Mouse (Mus musculus) lung, embryonic 16.5 days (tissue): Measurements from ENCODE around the gene Cnot2. TPM values are rescaled to one million over a fixed set of nuclear protein-coding genes. Genes with fewer than 3 reads are reported as not detected.
"Not testable (repeated sequence)": the region's sequence is repeated elsewhere in the genome, so short reads cannot be mapped to it uniquely, and the experiment has no call there.

Experiments
- ATAC-seq: fragments of 200-750 bp; cut with Nextera tagmentation; 2 replicates; pipeline ENCODE4 v1.8.0; 2017; ENCODE audit warnings: low read depth, mild to moderate bottlenecking, moderate library complexity
- H3K27ac ChIP-seq: fragments of 300-500 bp; sonication (generic); 2 replicates; pipeline ENCODE4 v1.5.1; 2014; ENCODE audit warnings: mild to moderate bottlenecking, control low read depth, low read length
- H3K27me3 ChIP-seq: fragments of 300-500 bp; sonication (generic); 2 replicates; pipeline ENCODE4 v1.6.1; 2014; ENCODE audit warnings: low read depth, low read length, mixed read lengths; ENCODE audit not compliant: control insufficient read depth, insufficient read depth
- H3K36me3 ChIP-seq: fragments of 300-500 bp; sonication (generic); 2 replicates; pipeline ENCODE4 v1.6.1; 2014; ENCODE audit warnings: low read length; ENCODE audit not compliant: control insufficient read depth, insufficient read depth
- H3K4me1 ChIP-seq: fragments of 300-500 bp; sonication (generic); replicated peaks from 2 replicates; pipeline ENCODE4 v1.6.1; 2014; ENCODE audit warnings: low read length, mixed read lengths; ENCODE audit not compliant: control insufficient read depth, insufficient read depth
- H3K4me2 ChIP-seq: fragments of 300-500 bp; sonication (generic); 2 replicates; pipeline ENCODE4 v1.6.1; 2014; ENCODE audit warnings: low read depth, low read length, control low read depth
- H3K4me3 ChIP-seq: fragments of 300-500 bp; sonication (generic); 2 replicates; pipeline ENCODE4 v1.5.1; 2014; ENCODE audit warnings: mild to moderate bottlenecking, low read length, control low read depth
- H3K9ac ChIP-seq: fragments of 300-500 bp; sonication (generic); 2 replicates; pipeline ENCODE4 v1.6.1; 2014; ENCODE audit warnings: low read length, control low read depth
- H3K9me3 ChIP-seq: fragments of 300-500 bp; sonication (generic); 2 replicates; pipeline ENCODE4 v1.6.1; 2016; ENCODE audit warnings: low read length; ENCODE audit not compliant: control insufficient read depth
- WGBS: fragments of 180-500 bp; shearing (Covaris S2); extraction: QIAGEN DNeasy Blood & Tissue Kit; methylation state at CpG from one replicate; pipeline ENCODE4 v1.1.7; 2014; 5-methylcytosine and 5-hydroxymethylcytosine counted together
- polyA plus RNA-seq: library from polyadenylated mRNA; unstranded; fragments of >200 nt; fragmentation: Nextera tagmentation; extraction: Ambion mirVana; gene quantifications from 2 replicates; pipeline ENCODE4 v1.2.1, GENCODE M21; 2015

Cnot2 gene
- polyA plus RNA-seq, 1 experiment from 2014 or later: 100 TPM

DNA sequence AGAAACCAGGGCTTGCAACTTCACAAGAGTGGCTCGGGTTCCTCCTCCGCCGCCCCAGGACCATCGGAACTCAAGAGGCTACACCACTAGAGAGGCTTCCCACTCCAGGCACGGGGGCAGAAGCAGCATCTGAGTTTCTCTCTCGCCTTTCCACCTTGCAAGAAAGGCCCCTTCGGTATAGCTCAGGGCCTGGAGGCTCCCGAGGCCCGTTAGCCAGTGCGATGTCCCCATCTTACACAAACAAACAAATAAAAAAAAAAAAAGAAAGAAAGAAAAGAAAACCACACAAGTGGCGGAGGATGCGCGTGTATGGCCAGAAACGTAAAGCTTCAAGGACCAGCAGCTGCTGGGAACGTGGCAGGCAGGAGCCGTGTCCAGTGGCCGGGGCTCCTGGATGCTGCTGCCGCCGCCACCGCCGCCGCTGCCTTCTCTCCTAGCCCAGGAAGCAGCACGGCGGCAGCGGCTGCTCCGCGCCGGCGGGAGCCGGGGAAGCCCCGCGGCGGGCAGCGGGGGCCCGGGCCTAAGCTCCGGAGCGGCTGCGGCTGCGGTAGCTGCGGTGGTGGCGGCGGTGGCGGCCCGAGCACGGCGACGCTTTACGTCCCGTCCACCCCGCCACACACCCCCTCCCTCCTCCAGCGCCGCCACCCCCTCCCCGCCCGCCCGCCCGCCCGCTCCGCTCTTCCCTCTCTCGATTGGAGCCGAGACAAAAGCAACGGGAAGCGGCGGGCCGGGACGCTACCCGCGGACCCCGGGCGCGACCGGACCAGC, 536 bp downstream of the Cnot2 start:
- Histone ChIP-seq H3K4me3 (peak overlapping the region; percentile 98), H3K4me2 (peak overlapping the region; percentile 68), H3K27ac (peak overlapping the region; percentile 98), H3K4me1 (peaks cover 6% of the 10 kb centered on the region; the same call in 1 of the 2 replicates), H3K9me3 (no peaks in the 10 kb centered on the region), H3K27me3 (no peaks in the 10 kb centered on the region), H3K36me3 (peaks cover 3% of the 10 kb centered on the region; the same call in 1 of the 2 replicates), H3K9ac (peak overlapping the region; percentile 97)
- peak; percentile 84 for ATAC-seq
- under 1% methylated on average over 32 of the region's 71 CpGs for WGBS

DNA sequence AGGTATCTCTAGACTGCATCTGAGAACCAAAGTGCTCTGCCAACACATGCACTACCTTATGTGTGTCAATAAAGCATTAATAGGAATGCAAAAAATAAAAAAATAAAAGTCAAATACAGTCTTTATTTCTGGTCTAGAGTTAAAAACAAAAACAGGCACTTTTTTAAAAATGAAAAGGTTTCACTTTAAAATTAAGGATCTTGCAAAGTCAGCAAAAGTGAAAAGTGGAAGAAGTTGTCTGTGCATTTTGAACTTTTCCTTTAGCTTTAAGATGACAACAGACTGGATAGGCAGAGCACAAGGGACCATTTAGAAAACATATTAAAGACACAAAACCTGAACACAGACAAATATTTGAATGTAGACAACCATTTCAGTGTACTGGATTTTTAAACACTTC, 1.8 kb downstream of the Cnot2 start:
- Histone ChIP-seq H3K27ac (no peak overlapping the region), H3K36me3 (no peaks in the 10 kb centered on the region), H3K9ac (no peak overlapping the region), H3K4me1 (peaks cover 10% of the 10 kb centered on the region; the same call in 1 of the 2 replicates), H3K27me3 (no peaks in the 10 kb centered on the region), H3K9me3 (no peaks in the 10 kb centered on the region), H3K4me2 (peak overlapping the region; percentile 17; the same call in 1 of the 2 replicates), H3K4me3 (no peak overlapping the region)
- no peak for ATAC-seq

DNA sequence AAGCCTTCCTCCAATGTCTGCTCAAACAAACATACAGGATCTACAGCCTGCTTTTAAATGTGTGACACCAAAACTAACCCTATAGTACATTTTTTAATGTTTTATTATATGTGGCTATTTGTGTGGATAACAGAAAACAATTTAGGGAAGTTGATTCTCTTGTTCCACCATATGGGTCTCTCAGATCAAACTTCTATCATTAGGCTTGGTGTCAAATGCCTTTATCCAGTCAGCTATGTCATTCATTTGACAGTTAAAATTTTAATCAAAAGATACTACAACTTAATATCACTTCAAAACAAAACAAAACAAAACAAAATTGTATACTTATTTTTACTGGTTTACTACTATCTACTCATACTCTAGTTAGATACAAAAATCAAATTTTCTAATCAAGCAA, 2.9 kb downstream of the Cnot2 start:
- no peak overlapping the region for H3K4me2 ChIP-seq
- no peaks in the 10 kb centered on the region for H3K9me3 ChIP-seq
- no peak overlapping the region for H3K27ac ChIP-seq
- H3K4me3 ChIP-seq: no peak overlapping the region
- peaks cover 10% of the 10 kb centered on the region; the same call in 1 of the 2 replicates for H3K4me1 ChIP-seq
- no peaks in the 10 kb centered on the region for H3K27me3 ChIP-seq
- ATAC-seq: no peak
- no peaks in the 10 kb centered on the region for H3K36me3 ChIP-seq
- H3K9ac ChIP-seq: no peak overlapping the region

DNA sequence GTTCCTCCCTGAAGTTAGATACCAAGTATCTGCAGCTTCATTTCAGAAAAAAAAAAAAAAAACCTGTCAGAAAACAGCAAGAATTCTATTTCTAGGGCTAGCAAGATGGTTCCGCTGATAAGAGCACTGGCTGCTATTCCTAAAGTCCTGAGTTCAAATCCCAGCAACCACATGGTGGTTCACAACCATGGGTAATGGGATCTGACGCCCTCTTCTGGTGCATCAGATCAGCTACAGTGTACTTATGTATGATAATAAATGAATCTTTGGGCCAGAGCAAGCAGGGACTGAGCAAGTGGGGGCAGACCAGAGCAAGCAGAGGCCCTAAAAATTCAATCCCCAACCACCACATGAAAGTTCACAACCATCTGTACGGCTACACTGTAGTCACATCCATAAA, 4.1 kb downstream of the Cnot2 start:
- H3K4me2 ChIP-seq: no peak overlapping the region
- no peak overlapping the region for H3K9ac ChIP-seq
- 0 out of 2 replicates have a peak, but pooled peaks cover 6% of the 10 kb centered on the region for H3K4me1 ChIP-seq
- no peak for ATAC-seq
- 74% methylated on average over 3 of the region's 3 CpGs for WGBS
- H3K36me3 ChIP-seq: no peaks in the 10 kb centered on the region
- no peaks in the 10 kb centered on the region for H3K27me3 ChIP-seq
- no peak overlapping the region for H3K4me3 ChIP-seq
- no peaks in the 10 kb centered on the region for H3K9me3 ChIP-seq
- no peak overlapping the region for H3K27ac ChIP-seq

DNA sequence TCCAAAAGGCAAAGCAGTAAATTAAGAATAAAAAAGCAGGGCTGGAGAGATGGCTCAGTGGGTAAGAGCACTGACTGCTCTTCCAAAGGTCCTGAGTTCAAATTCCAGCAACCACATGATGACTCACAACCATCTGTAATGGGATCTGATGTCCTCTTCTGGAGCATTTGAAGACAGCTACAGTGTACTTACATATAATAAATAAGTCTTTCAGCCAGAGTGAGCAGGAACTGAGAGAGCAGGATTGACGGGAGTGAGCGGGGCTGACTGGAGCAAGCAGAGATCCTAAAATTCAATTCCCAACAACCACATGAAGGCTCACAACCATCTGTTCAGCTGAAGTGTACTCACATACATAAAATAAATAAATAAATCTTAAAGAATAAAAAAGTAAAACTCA, 5.2 kb downstream of the Cnot2 start:
- 72% methylated on average over 2 of the region's 2 CpGs for WGBS
- not testable (repeated sequence) for H3K36me3 ChIP-seq, H3K4me1 ChIP-seq, H3K27ac ChIP-seq, H3K27me3 ChIP-seq, H3K9ac ChIP-seq, ATAC-seq, H3K9me3 ChIP-seq, H3K4me3 ChIP-seq, H3K4me2 ChIP-seq

DNA sequence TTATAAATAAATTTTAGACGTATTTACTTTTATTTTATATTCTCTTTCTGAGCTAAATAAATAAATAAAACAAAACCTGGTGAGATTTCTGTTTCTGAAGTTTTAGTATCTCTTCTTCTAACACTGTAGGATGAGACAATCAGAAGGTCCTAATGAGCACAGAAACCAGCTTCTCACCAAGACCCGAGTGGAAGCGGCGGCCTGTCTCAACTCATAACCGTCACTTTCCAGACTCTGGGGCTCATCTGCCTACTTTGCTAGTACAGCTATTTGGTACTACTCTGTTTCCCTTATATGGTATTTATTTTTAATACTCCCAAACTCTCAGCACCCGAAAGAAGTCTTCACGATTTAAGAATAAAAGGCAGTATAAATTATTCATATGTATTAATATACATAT, 10.8 kb downstream of the Cnot2 start:
- no peak overlapping the region for H3K4me2 ChIP-seq
- H3K4me3 ChIP-seq: no peak overlapping the region
- H3K9ac ChIP-seq: no peak overlapping the region
- no peaks in the 10 kb centered on the region for H3K36me3 ChIP-seq
- ATAC-seq: no peak
- 77% methylated on average over 7 of the region's 7 CpGs for WGBS
- H3K27me3 ChIP-seq: no peaks in the 10 kb centered on the region
- H3K27ac ChIP-seq: no peak overlapping the region
- H3K9me3 ChIP-seq: no peaks in the 10 kb centered on the region
- 0 out of 2 replicates have a peak, but pooled peaks cover 4% of the 10 kb centered on the region for H3K4me1 ChIP-seq

DNA sequence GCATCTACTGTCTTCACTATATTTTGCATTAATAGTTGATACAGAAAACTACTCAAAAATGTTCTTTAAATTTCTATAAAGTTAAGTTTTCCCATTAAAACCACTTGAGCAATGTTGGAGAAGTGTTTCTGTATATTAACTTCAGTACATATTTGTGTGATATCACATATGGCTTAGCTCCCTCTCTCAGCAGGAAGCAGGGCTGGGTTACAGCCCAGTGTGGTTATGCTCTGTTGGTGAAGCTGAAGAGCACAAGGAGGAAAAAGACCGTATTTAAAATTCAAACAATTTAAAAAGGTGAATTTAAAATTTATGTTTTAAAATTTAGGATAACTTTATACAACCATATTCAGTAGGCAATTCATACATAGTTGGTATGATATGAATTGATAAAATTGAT, 12.8 kb downstream of the Cnot2 start:
- WGBS: 74% methylated on average over 1 of the region's 1 CpGs
- ATAC-seq: no peak
- H3K36me3 ChIP-seq: no peaks in the 10 kb centered on the region
- no peak overlapping the region for H3K4me3 ChIP-seq
- no peaks in the 10 kb centered on the region; the same call in 1 of the 2 replicates for H3K4me1 ChIP-seq
- no peak overlapping the region for H3K27ac ChIP-seq
- H3K9me3 ChIP-seq: no peaks in the 10 kb centered on the region
- no peaks in the 10 kb centered on the region for H3K27me3 ChIP-seq
- no peak overlapping the region for H3K9ac ChIP-seq
- H3K4me2 ChIP-seq: no peak overlapping the region

DNA sequence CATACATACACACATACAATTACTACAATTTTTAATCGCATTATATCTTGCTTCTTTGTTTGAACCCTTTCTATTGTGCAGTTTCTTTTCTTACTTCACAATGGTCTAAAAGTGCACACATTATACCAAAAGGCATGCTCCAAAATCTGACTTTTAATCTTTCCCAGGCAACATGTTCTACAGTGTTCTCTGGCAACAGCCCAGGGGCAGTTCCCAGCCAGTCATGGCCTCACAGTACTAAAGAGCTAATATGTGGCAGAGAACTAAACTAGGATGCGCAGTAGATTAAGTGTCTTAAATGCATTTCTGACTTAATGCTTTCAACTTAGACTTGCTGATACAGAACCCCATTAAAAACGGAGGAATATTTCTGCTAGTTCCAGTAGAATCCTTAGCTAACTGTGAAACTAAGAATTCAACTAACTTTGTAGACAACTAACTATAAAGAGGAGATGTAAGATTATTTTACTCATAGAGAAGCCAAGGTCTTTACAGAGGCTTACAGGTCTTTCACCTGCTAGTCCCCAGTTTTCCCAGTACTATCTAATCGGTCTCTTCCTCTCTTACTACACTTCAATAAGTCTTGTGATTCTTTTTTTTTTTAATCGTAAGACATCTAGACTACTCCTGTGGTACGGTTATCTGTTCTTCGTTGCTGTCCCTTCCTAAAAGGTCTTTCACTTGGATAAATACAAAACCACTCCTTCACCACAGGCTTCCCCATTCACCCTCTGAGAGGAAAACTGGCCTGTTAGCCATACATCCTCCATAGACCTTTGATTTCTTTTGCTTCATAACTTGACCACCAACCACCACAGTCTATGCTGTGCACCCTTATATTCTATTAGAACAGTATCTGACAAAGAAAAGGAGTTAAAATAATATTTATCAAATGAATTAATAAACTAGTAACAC, 13.6 kb downstream of the Cnot2 start:
- Histone ChIP-seq H3K4me1 (no peaks in the 10 kb centered on the region; the same call in 1 of the 2 replicates), H3K9ac (no peak overlapping the region), H3K9me3 (no peaks in the 10 kb centered on the region), H3K36me3 (no peaks in the 10 kb centered on the region), H3K27me3 (no peaks in the 10 kb centered on the region), H3K27ac (no peak overlapping the region), H3K4me3 (no peak overlapping the region), H3K4me2 (no peak overlapping the region)
- WGBS: 82% methylated on average over 7 of the region's 7 CpGs
- ATAC-seq: no peak

DNA sequence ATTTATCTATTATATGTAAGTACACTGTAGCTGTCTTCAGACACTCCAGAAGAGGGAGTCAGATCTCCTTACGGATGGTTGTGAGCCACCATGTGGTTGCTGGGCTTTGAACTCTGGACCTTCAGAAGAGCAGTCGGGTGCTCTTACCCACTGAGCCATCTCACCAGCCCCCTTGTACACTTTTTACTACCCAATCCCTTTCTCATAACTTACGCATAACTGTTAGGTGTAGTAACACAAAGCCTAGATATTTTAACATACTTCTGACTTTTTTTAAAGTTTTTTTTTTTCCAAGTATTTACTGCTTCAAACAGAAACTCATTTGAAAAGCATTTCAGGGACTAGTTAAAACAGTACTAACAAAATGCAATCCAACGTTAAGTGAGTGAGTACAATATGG, 14.8 kb downstream of the Cnot2 start:
- not testable (repeated sequence) for H3K9ac ChIP-seq, H3K9me3 ChIP-seq, H3K4me2 ChIP-seq, H3K4me1 ChIP-seq, H3K27me3 ChIP-seq, ATAC-seq, H3K27ac ChIP-seq, H3K4me3 ChIP-seq, H3K36me3 ChIP-seq
- 77% methylated on average over 4 of the region's 4 CpGs for whole genome bisulfite sequencing
